In genomic region chr5:51595644-51596043, GRCm38 (mm10) we compare ENCODE assay signal across 10 mouse cellular contexts. TPM values are rescaled to one million over a fixed set of nuclear protein-coding genes. Genes with fewer than 3 reads are reported as not detected.
DNase-seq lines count a peak whose midpoint lies in the region; ATAC-seq lines count a peak whose summit lies in the region.
"Had no signal": no experiment of that assay in that cellular context is flagged by ENCODE, and none has a peak within 500 bp of the region (broad histone marks: within the 10 kb centered on the region; RNA-seq: fewer than 3 reads in every experiment).

No protein-coding gene starts in this region.

- H3K27ac ChIP-seq in midbrain, embryonic 16.5 days (ENCODE audit: low read length) = no peak overlapping the region
- H3K27ac ChIP-seq: limb, embryonic 12.5 days; midbrain, embryonic 12.5 days had no signal

- peaks cover 5% of the 10 kb centered on the region; the same call in 1 of the 2 replicates for H3K4me1 ChIP-seq in midbrain, embryonic 16.5 days (ENCODE audit: control insufficient read depth, insufficient read depth, low read length)
- H3K4me1 ChIP-seq: midbrain, embryonic 12.5 days had no signal

- no peaks in the 10 kb centered on the region for H3K9me3 ChIP-seq in midbrain, embryonic 16.5 days (replicated peaks; ENCODE audit: control insufficient read depth, low read length, poor library complexity, severe bottlenecking)
- H3K9me3 ChIP-seq: limb, embryonic 12.5 days; midbrain, embryonic 12.5 days had no signal

- H3K4me3 ChIP-seq in midbrain, embryonic 16.5 days (ENCODE audit: low read depth, low read length) = no peak overlapping the region
- H3K4me3 ChIP-seq: limb, embryonic 12.5 days; midbrain, embryonic 12.5 days had no signal

- 92% methylated on average over 9 of the region's 9 CpGs for WGBS in midbrain, embryonic 16.5 days

- no peak overlapping the region for H3K9ac ChIP-seq in midbrain, embryonic 16.5 days (ENCODE audit: low read depth, low read length)
- H3K9ac ChIP-seq: limb, embryonic 12.5 days; midbrain, embryonic 12.5 days had no signal

- DNase-seq in 3134 (ENCODE audit: extremely low read depth, insufficient read length, low spot score) = peak; percentile 73
- DNase-seq in NIH3T3 (ENCODE audit: low read depth) = peak; percentile 55
- DNase-seq in cerebellum, postnatal 14 days = peak; percentile 41 to 65
- peak; percentile 43 for DNase-seq in heart, postnatal 25 days (ENCODE audit: low spot score)
- DNase-seq in right cerebral cortex, postnatal 36 days (ENCODE audit: low spot score in 2 of 2) = no peak
- DNase-seq in B cell, adult 2 months = no peak
- DNase-seq: thymus, postnatal 25 days had no signal

- intact Hi-C loops in heart, postnatal 25 days (cut with DNase I) = loop anchor here (5.0 kb wide), 2 partner anchors 447 to 472 kb away; no protein-coding TSS in a partner anchor

- no peak overlapping the region for H3K4me2 ChIP-seq in midbrain, embryonic 16.5 days (ENCODE audit: low read length)
- H3K4me2 ChIP-seq: limb, embryonic 12.5 days; midbrain, embryonic 12.5 days had no signal

- no peaks in the 10 kb centered on the region for H3K36me3 ChIP-seq in midbrain, embryonic 16.5 days (ENCODE audit: control insufficient read depth, insufficient read depth, low read length)
- H3K36me3 ChIP-seq: limb, embryonic 12.5 days; midbrain, embryonic 12.5 days had no signal

- ATAC-seq in midbrain, embryonic 16.5 days = no peak

- H3K27me3 ChIP-seq in midbrain, embryonic 16.5 days (ENCODE audit: control insufficient read depth, insufficient read depth, low read depth, low read length) = no peaks in the 10 kb centered on the region
- H3K27me3 ChIP-seq: midbrain, embryonic 12.5 days had no signal

RNA-seq across cellular contexts. Expression of gene Ppargc1a, which starts 28.1 kb away (rescaled TPM):
- total RNA-seq in heart, postnatal 25 days (2021) = 100 to 1,000 TPM; 132 to 133 TPM
- 15.0 and 17.1 TPM in 2 replicates for polyA plus RNA-seq in midbrain, embryonic 16.5 days (2015; fragmentation: Nextera tagmentation; extraction: Ambion mirVana)

Comparison
In these comparisons a context has a peak if more than half of its experiments do, and no peak if none do; other contexts are left out.
1. DNase-seq: peak in 3134 (single experiment), NIH3T3 (single experiment), cerebellum, postnatal 14 days (2 of 2) and heart, postnatal 25 days (single experiment); none in right cerebral cortex, postnatal 36 days (0 of 2) and B cell, adult 2 months (0 of 2).